Mouse (Mus musculus): ENCODE measurements around the gene Ddx42. TPM values are rescaled to one million over a fixed set of nuclear protein-coding genes. Genes with fewer than 3 reads are reported as not detected.

The Ddx42 gene
- polyA plus RNA-seq, 1 experiment from 2014 or later = 92.1 TPM

DNA sequence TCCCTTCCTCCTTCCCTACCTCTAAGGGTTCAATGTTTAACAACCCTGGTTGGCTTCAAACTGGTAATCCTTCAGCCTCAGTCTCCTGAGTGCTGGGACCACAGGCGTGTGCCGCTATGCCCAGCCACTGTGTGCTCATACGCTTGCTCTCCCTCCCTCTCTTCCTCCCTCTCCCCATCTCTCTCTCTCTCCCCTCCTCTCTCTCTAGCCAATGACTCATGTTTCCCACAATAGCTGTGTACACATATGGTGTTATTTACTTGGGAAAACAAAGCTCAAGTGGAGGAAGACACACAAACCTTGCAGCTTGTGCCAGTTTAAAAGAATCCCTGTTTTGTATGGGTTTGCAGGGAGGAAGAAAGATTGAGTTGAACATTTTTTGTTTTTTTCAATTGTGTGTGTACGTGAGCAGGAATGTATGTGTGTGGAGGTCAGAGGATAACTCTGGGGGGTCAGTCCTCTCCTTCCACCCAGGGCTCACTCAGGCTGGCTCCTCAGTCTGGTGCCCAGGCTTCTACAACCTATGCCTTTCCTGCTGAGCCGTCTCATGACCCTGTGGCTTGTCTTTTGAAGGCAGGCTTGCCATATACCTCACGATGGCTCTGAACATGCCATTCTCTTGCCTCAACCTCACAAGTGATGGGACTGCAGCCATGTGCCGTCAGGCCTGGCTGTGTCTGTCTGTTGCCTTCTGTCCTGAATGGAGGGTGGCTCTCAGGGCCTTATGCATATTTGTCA lies 36.8 kb upstream of the Ddx42 start:
- Histone ChIP-seq H3K27me3 (ENCODE audit: control insufficient read depth, insufficient read depth, low read depth, low read length) (no peaks in the 10 kb centered on the region), H3K9me3 (replicated peaks; ENCODE audit: control insufficient read depth, low read length, poor library complexity, severe bottlenecking) (no peaks in the 10 kb centered on the region), H3K9ac (ENCODE audit: low read depth, low read length) (no peak overlapping the region), H3K4me1 (ENCODE audit: control insufficient read depth, insufficient read depth, low read length) (no peaks in the 10 kb centered on the region), H3K36me3 (ENCODE audit: control insufficient read depth, insufficient read depth, low read length) (no peaks in the 10 kb centered on the region; the same call in 1 of the 2 replicates), H3K4me3 (ENCODE audit: low read depth, low read length) (no peak overlapping the region), H3K4me2 (ENCODE audit: low read length) (no peak overlapping the region), H3K27ac (ENCODE audit: low read length) (no peak overlapping the region)
- no peak for ATAC-seq
- 83% methylated on average over 7 of the region's 7 CpGs for WGBS

DNA sequence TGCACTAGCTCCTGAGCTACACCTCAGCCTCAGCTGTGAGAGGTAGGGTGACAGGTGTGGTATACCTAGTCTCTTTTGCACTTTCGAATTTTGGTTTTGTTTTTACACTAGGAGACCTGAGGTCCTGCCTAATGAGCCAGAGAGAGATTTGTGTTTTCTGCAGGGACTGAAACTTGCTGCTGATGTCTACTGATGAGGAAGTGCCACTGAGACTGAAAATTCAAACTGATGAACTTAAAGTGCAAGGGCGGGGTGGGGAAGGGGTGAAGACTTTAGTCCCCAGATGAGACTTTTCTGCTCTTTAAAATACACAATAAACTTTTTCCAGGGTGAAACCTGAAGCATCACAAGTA lies 36.3 kb upstream of the Ddx42 start:
- Histone ChIP-seq H3K4me2 (ENCODE audit: low read length) (no peak overlapping the region), H3K27me3 (ENCODE audit: control insufficient read depth, insufficient read depth, low read depth, low read length) (no peaks in the 10 kb centered on the region), H3K36me3 (ENCODE audit: control insufficient read depth, insufficient read depth, low read length) (no peaks in the 10 kb centered on the region; the same call in 1 of the 2 replicates), H3K4me1 (ENCODE audit: control insufficient read depth, insufficient read depth, low read length) (no peaks in the 10 kb centered on the region), H3K4me3 (ENCODE audit: low read depth, low read length) (no peak overlapping the region), H3K27ac (ENCODE audit: low read length) (no peak overlapping the region), H3K9me3 (replicated peaks; ENCODE audit: control insufficient read depth, low read length, poor library complexity, severe bottlenecking) (no peaks in the 10 kb centered on the region), H3K9ac (ENCODE audit: low read depth, low read length) (no peak overlapping the region)
- no peak for ATAC-seq
- WGBS = 95% methylated on average over 2 of the region's 2 CpGs

DNA sequence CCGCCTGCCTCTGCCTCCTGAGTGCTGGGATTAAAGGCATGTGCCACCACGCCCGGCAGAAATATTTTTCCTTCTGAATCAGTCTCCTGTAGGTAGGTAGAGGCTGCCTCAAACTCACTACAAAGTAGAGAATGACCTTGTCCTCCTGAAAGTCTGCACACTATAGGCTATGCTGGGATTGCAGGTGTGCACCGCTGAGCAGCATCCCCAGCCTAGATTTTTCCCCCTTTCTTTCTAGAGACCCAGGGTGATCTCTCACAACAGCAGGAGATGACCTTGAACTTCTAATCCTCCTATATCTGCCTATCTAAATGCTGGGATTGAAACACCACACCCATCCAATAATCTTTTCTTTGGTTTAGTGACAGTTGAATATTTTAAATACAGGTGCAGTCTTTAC lies 29.4 kb upstream of the Ddx42 start:
- Histone ChIP-seq H3K4me1 (ENCODE audit: control insufficient read depth, insufficient read depth, low read length) (peaks cover under 1% of the 10 kb centered on the region; the same call in 1 of the 2 replicates), H3K27me3 (ENCODE audit: control insufficient read depth, insufficient read depth, low read depth, low read length) (no peaks in the 10 kb centered on the region), H3K9ac (ENCODE audit: low read depth, low read length) (no peak overlapping the region), H3K36me3 (ENCODE audit: control insufficient read depth, insufficient read depth, low read length) (no peaks in the 10 kb centered on the region), H3K4me3 (ENCODE audit: low read depth, low read length) (no peak overlapping the region), H3K9me3 (replicated peaks; ENCODE audit: control insufficient read depth, low read length, poor library complexity, severe bottlenecking) (no peaks in the 10 kb centered on the region), H3K4me2 (ENCODE audit: low read length) (no peak overlapping the region), H3K27ac (ENCODE audit: low read length) (no peak overlapping the region)
- WGBS = 93% methylated on average over 4 of the region's 4 CpGs
- no peak for ATAC-seq

DNA sequence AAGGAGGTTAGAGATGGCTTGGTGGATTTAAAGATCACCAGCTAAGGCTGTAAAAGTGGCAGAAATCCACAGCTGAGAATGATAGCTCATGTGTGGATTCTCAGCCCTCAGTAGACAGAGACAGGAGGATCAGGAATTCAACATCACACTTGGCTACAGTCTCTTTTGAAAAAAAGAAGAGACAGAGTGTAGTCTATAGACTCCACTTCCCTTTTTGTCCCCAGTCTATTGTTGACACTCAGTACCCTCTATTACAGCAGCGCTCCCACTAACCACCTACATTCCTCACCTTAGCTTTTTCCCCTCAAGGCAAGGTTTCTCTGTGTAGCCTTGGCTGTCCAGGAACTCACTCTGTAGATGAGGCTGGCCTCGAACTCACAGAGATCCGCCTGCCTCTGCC lies 25.0 kb upstream of the Ddx42 start:
- 97% methylated on average over 3 of the region's 3 CpGs for WGBS
- Histone ChIP-seq H3K9me3 (replicated peaks; ENCODE audit: control insufficient read depth, low read length, poor library complexity, severe bottlenecking) (no peaks in the 10 kb centered on the region), H3K9ac (ENCODE audit: low read depth, low read length) (no peak overlapping the region), H3K4me1 (ENCODE audit: control insufficient read depth, insufficient read depth, low read length) (peaks cover 10% of the 10 kb centered on the region), H3K27ac (ENCODE audit: low read length) (no peak overlapping the region), H3K27me3 (ENCODE audit: control insufficient read depth, insufficient read depth, low read depth, low read length) (no peaks in the 10 kb centered on the region), H3K4me3 (ENCODE audit: low read depth, low read length) (no peak overlapping the region), H3K36me3 (ENCODE audit: control insufficient read depth, insufficient read depth, low read length) (0 out of 2 replicates have a peak, but pooled peaks cover under 1% of the 10 kb centered on the region), H3K4me2 (ENCODE audit: low read length) (no peak overlapping the region)
- no peak for ATAC-seq

DNA sequence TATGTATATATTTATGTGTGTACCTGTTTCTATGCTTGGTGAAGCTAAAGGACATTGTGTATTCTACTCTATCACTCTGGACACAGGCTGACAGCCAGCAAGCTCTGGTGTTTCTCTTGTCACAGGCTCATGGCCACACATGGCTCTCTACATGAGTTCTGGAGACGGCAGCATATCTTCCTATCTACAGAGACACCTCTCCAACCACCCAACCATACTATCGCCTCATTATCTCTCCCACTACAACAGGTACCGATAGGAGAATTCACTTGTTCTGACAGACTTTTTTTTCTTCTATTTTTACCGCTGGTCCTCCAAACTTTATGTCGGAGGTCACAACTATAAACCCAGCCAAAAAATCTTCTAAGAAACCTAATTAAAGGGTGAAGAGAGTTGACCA lies 24.5 kb upstream of the Ddx42 start:
- Histone ChIP-seq H3K9me3 (replicated peaks; ENCODE audit: control insufficient read depth, low read length, poor library complexity, severe bottlenecking) (no peaks in the 10 kb centered on the region), H3K9ac (ENCODE audit: low read depth, low read length) (no peak overlapping the region; the same call in 1 of the 2 replicates), H3K27me3 (ENCODE audit: control insufficient read depth, insufficient read depth, low read depth, low read length) (no peaks in the 10 kb centered on the region), H3K4me2 (ENCODE audit: low read length) (peak overlapping the region; percentile 75), H3K27ac (ENCODE audit: low read length) (no peak overlapping the region), H3K36me3 (ENCODE audit: control insufficient read depth, insufficient read depth, low read length) (peaks cover 5% of the 10 kb centered on the region), H3K4me1 (ENCODE audit: control insufficient read depth, insufficient read depth, low read length) (peaks cover 10% of the 10 kb centered on the region), H3K4me3 (ENCODE audit: low read depth, low read length) (no peak overlapping the region; the same call in 1 of the 2 replicates)
- ATAC-seq = no peak
- WGBS = 93% methylated on average over 5 of the region's 5 CpGs

DNA sequence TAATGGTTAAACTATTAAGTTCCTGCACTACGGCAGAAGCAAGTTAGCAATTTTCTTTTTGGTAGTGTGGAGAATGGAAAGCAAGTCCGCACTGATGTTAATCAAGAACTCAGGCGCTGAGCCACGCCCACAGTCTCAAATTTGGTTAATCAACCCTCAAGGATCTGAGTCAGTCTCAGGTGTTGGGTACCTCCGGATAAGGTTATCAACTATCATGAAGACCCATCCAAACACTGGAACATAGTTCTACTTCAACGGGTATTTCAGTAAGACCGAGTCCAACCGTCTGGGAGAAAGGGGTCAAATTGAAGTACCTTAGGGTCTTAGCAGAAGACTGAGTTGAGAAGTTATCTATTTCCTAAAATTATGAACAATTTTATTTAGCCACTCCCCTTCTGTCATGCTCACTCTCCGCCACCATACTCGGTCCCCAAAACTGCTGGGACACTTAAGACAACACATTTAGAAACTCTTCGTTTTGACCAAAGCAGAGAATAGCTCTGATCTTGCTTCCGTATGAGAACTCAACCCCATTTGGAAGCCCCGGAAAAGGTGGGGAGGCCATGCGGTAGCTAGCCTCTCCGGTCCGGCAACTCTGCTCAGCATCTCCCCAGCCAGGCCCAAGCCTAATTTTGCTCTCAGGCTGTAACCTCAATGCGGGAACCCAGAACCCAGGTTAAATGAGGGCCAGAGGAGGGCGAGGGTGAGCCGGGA lies 23.9 kb upstream of the Ddx42 start:
- Histone ChIP-seq H3K4me3 (ENCODE audit: low read depth, low read length) (peak overlapping the region; percentile 77), H3K27ac (ENCODE audit: low read length) (peak overlapping the region; percentile 85), H3K27me3 (ENCODE audit: control insufficient read depth, insufficient read depth, low read depth, low read length) (no peaks in the 10 kb centered on the region), H3K4me1 (ENCODE audit: control insufficient read depth, insufficient read depth, low read length) (peaks cover 10% of the 10 kb centered on the region), H3K4me2 (ENCODE audit: low read length) (peak overlapping the region; percentile 75), H3K9me3 (replicated peaks; ENCODE audit: control insufficient read depth, low read length, poor library complexity, severe bottlenecking) (no peaks in the 10 kb centered on the region), H3K9ac (ENCODE audit: low read depth, low read length) (peak overlapping the region; percentile 83), H3K36me3 (ENCODE audit: control insufficient read depth, insufficient read depth, low read length) (peaks cover 8% of the 10 kb centered on the region)
- peak; percentile 49; the same call in 1 of the 2 replicates for ATAC-seq
- 12% methylated on average over 19 of the region's 19 CpGs for WGBS

DNA sequence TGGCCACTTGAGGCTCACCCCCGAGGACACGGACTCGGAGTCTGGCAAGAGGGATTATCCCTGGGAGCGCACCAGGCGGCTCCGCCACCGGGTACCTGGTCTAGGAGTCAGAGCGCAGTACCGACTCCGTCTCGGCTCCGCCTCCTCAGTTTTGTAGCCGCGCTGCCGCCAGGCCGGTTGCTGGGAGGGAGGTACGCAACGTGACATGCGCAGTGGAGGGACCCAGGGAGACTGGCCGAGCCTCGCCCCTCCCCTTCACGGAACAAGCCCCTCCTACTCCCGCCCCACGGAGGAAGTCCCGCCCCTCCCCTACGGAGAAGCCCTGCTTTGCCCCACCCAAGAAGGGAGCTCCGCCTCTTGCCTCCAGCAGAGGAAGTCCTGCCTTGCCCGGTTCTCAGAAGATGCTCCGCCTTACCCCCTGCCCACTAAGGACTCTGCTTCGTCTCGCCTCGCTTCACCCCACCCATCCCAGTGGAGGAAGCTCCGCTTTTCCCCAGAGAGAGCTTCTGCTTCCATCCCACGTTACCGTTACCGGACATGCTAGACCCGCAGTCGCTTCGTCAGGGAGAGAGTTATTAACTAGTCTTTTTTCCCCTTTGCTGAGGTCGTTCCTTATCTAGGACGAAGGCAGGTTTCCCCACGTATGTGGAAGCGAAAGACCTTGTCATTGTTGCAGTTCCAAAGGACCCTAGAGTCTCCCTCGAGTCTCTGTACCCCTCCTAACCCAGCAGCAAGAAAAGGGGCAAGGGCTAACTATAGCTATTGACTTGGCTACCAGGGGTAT lies 23.2 kb upstream of the Ddx42 start:
- Histone ChIP-seq H3K4me1 (ENCODE audit: control insufficient read depth, insufficient read depth, low read length) (peaks cover 10% of the 10 kb centered on the region), H3K36me3 (ENCODE audit: control insufficient read depth, insufficient read depth, low read length) (peaks cover 11% of the 10 kb centered on the region), H3K9me3 (replicated peaks; ENCODE audit: control insufficient read depth, low read length, poor library complexity, severe bottlenecking) (no peaks in the 10 kb centered on the region), H3K4me2 (ENCODE audit: low read length) (peak overlapping the region; percentile 75), H3K4me3 (ENCODE audit: low read depth, low read length) (peak overlapping the region; percentile 77), H3K27me3 (ENCODE audit: control insufficient read depth, insufficient read depth, low read depth, low read length) (no peaks in the 10 kb centered on the region), H3K9ac (ENCODE audit: low read depth, low read length) (peak overlapping the region; percentile 83), H3K27ac (ENCODE audit: low read length) (peak overlapping the region; percentile 85)
- ATAC-seq = peak; percentile 97
- WGBS = under 1% methylated on average over 44 of the region's 44 CpGs

DNA sequence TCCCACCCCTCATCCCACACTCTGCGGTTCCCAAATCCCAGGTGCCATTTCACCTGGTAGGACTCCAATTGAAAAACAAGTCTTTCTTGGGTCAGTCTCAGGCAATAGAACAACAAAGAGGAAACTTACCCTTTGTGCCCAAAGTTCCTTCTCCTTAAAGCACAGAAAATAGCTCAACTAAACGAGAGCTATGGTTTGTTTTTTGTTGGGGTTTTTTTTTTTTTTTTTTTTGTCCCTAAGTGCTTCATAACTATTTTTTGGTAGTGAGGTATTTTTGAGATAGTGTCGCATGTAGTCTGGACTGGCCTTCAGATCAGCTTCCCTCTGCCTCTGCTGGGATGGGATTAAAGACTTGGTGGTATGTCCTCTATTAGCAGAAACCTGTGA lies 22.6 kb upstream of the Ddx42 start:
- Histone ChIP-seq H3K4me3 (ENCODE audit: low read depth, low read length) (peak overlapping the region; percentile 77), H3K4me2 (ENCODE audit: low read length) (peak overlapping the region; percentile 75), H3K27me3 (ENCODE audit: control insufficient read depth, insufficient read depth, low read depth, low read length) (no peaks in the 10 kb centered on the region), H3K9me3 (replicated peaks; ENCODE audit: control insufficient read depth, low read length, poor library complexity, severe bottlenecking) (no peaks in the 10 kb centered on the region), H3K36me3 (ENCODE audit: control insufficient read depth, insufficient read depth, low read length) (peaks cover 11% of the 10 kb centered on the region), H3K27ac (ENCODE audit: low read length) (peak overlapping the region; percentile 85), H3K4me1 (ENCODE audit: control insufficient read depth, insufficient read depth, low read length) (peaks cover 10% of the 10 kb centered on the region), H3K9ac (ENCODE audit: low read depth, low read length) (peak overlapping the region; percentile 67)
- WGBS = 39% methylated on average over 3 of the region's 3 CpGs
- ATAC-seq = no peak
